Mouse (Mus musculus): ENCODE data around the gene Abca1. TPM values are rescaled to one million over a fixed set of nuclear protein-coding genes. Genes with fewer than 3 reads are reported as not detected.

The Abca1 gene
- polyA plus RNA-seq, 1 experiment from 2014 or later = 10.3 TPM

DNA sequence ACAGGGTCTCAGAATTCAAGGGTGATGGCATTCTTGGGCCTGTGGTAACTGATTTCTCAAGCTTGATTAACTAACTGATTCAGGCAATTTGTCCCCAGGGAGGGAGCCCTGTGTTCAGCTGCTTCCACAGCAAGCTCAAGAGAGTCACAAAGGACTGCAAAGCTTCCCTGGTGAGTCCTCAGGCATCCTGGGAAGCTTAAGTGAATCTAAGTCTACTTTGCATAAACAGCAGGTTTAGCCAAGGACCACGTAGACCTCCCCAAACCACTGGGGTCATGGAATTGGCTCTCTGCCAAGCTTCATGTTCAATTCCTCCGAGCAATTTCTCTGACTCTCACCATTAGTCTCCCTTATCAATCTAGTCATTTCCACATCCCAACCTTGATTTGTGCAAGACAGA lies 12.2 kb downstream of the Abca1 start:
- Histone ChIP-seq H3K4me1 (replicated peaks) (peaks cover 32% of the 10 kb centered on the region), H3K4me2 (no peak overlapping the region), H3K9ac (no peak overlapping the region), H3K27me3 (no peaks in the 10 kb centered on the region), H3K9me3 (no peaks in the 10 kb centered on the region), H3K27ac (no peak overlapping the region), H3K36me3 (no peaks in the 10 kb centered on the region), H3K4me3 (no peak overlapping the region)
- ATAC-seq (ENCODE audit: low FRiP score) = no peak
- WGBS = 5% methylated on average over 2 of the region's 2 CpGs

GRCm38 (mm10) chr4:53147046-53147445 lies 12.6 kb downstream of the Abca1 start:
- no peak for ATAC-seq (ENCODE audit: low FRiP score)
- Histone ChIP-seq H3K27me3 (no peaks in the 10 kb centered on the region), H3K9me3 (no peaks in the 10 kb centered on the region), H3K4me2 (no peak overlapping the region), H3K9ac (no peak overlapping the region), H3K27ac (no peak overlapping the region), H3K36me3 (no peaks in the 10 kb centered on the region), H3K4me3 (no peak overlapping the region), H3K4me1 (replicated peaks) (peaks cover 31% of the 10 kb centered on the region)
- WGBS = 52% methylated on average over 4 of the region's 4 CpGs

DNA sequence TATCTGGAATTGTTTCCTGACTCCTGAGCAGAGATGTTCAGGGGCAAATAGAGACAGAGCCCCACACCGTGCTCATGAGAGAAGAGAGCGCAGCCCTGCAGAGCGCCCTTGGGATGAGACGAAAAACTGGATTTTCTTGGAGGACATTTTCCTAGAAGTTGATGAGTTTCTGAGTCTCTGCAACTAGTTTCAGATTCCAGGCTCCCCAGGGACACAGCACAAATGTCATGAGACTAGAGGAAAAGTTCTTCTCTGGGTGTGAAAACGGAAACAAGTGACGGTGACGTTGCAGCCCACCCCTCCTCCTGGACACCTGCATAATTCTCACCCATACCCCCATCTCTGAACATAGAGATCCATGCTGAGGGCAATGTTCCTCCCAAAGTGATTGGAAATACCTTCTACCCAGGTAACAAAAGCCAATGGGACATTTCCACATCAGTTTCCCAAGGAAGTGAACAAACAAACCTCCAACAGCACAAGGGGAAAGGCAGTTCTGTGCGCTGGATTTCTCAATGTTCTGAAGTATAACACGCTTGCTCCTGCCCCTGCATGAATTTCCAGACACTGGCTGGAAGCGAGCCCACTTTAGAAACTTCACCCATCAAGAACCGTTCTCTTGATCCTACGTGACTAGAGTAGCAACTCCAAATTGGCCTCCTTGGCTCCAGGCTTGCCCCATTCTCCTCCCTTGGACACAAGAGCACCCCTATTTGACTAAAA lies 13.3 kb downstream of the Abca1 start:
- Histone ChIP-seq H3K4me3 (no peak overlapping the region), H3K4me2 (no peak overlapping the region), H3K36me3 (no peaks in the 10 kb centered on the region), H3K4me1 (replicated peaks) (peaks cover 31% of the 10 kb centered on the region), H3K27ac (no peak overlapping the region), H3K9me3 (no peaks in the 10 kb centered on the region), H3K27me3 (no peaks in the 10 kb centered on the region), H3K9ac (no peak overlapping the region)
- 92% methylated on average over 12 of the region's 12 CpGs for WGBS
- ATAC-seq (ENCODE audit: low FRiP score) = no peak

GRCm38 (mm10) chr4:53145434-53146168 lies 14.1 kb downstream of the Abca1 start:
- H3K36me3 ChIP-seq = no peaks in the 10 kb centered on the region
- H3K27ac ChIP-seq = no peak overlapping the region
- no peak overlapping the region for H3K4me3 ChIP-seq
- peaks cover 25% of the 10 kb centered on the region for H3K4me1 ChIP-seq (replicated peaks)
- no peak overlapping the region for H3K9ac ChIP-seq
- no peaks in the 10 kb centered on the region for H3K9me3 ChIP-seq
- no peak for ATAC-seq (ENCODE audit: low FRiP score)
- no peak overlapping the region for H3K4me2 ChIP-seq
- H3K27me3 ChIP-seq = no peaks in the 10 kb centered on the region
- WGBS = 80% methylated on average over 12 of the region's 12 CpGs

GRCm38 (mm10) chr4:53144571-53144970 lies 15.1 kb downstream of the Abca1 start:
- Histone ChIP-seq H3K27me3 (no peaks in the 10 kb centered on the region), H3K36me3 (no peaks in the 10 kb centered on the region), H3K9ac (no peak overlapping the region), H3K9me3 (no peaks in the 10 kb centered on the region), H3K4me2 (no peak overlapping the region), H3K4me3 (no peak overlapping the region), H3K4me1 (replicated peaks) (peaks cover 19% of the 10 kb centered on the region), H3K27ac (no peak overlapping the region)
- no peak for ATAC-seq (ENCODE audit: low FRiP score)
- WGBS = 64% methylated on average over 10 of the region's 10 CpGs

GRCm38 (mm10) chr4:53144021-53144420 lies 15.7 kb downstream of the Abca1 start:
- H3K9me3 ChIP-seq = no peaks in the 10 kb centered on the region
- H3K4me1 ChIP-seq (replicated peaks) = peaks cover 19% of the 10 kb centered on the region
- no peak for ATAC-seq (ENCODE audit: low FRiP score)
- H3K27me3 ChIP-seq = no peaks in the 10 kb centered on the region
- no peak overlapping the region for H3K4me3 ChIP-seq
- 70% methylated on average over 8 of the region's 8 CpGs for WGBS
- H3K9ac ChIP-seq = no peak overlapping the region
- H3K36me3 ChIP-seq = no peaks in the 10 kb centered on the region
- no peak overlapping the region for H3K27ac ChIP-seq
- no peak overlapping the region for H3K4me2 ChIP-seq

- Histone ChIP-seq H3K9ac (no peak overlapping the region), H3K4me2 (no peak overlapping the region), H3K9me3 (no peaks in the 10 kb centered on the region), H3K4me3 (no peak overlapping the region), H3K27ac (no peak overlapping the region), H3K4me1 (replicated peaks) (0 out of 2 replicates have a peak, but pooled peaks cover 5% of the 10 kb centered on the region), H3K36me3 (no peaks in the 10 kb centered on the region), H3K27me3 (no peaks in the 10 kb centered on the region)
- no peak for ATAC-seq (ENCODE audit: low FRiP score)
- WGBS = 94% methylated on average over 6 of the region's 6 CpGs
Observed at GRCm38 (mm10) chr4:53140678-53141077, 19.0 kb downstream of the Abca1 start.

GRCm38 (mm10) chr4:53139495-53139894 lies 20.2 kb downstream of the Abca1 start:
- H3K36me3 ChIP-seq = no peaks in the 10 kb centered on the region
- no peak overlapping the region for H3K4me2 ChIP-seq
- no peaks in the 10 kb centered on the region for H3K27me3 ChIP-seq
- 96% methylated on average over 2 of the region's 2 CpGs for WGBS
- H3K9me3 ChIP-seq = no peaks in the 10 kb centered on the region
- ATAC-seq (ENCODE audit: low FRiP score) = no peak
- no peak overlapping the region for H3K27ac ChIP-seq
- no peak overlapping the region for H3K4me3 ChIP-seq
- H3K4me1 ChIP-seq (replicated peaks) = 0 out of 2 replicates have a peak, but pooled peaks cover 4% of the 10 kb centered on the region
- H3K9ac ChIP-seq = no peak overlapping the region

GRCm38 (mm10) chr4:53138974-53139373 lies 20.7 kb downstream of the Abca1 start:
- no peaks in the 10 kb centered on the region for H3K9me3 ChIP-seq
- no peak overlapping the region for H3K9ac ChIP-seq
- H3K4me1 ChIP-seq (replicated peaks) = 0 out of 2 replicates have a peak, but pooled peaks cover 3% of the 10 kb centered on the region
- no peak overlapping the region for H3K4me3 ChIP-seq
- H3K27me3 ChIP-seq = no peaks in the 10 kb centered on the region
- WGBS = 96% methylated on average over 3 of the region's 3 CpGs
- ATAC-seq (ENCODE audit: low FRiP score) = no peak
- no peak overlapping the region for H3K27ac ChIP-seq
- no peaks in the 10 kb centered on the region for H3K36me3 ChIP-seq
- H3K4me2 ChIP-seq = no peak overlapping the region

- Histone ChIP-seq H3K9me3 (no peaks in the 10 kb centered on the region), H3K4me2 (no peak overlapping the region), H3K4me1 (replicated peaks) (no peaks in the 10 kb centered on the region), H3K4me3 (no peak overlapping the region), H3K36me3 (no peaks in the 10 kb centered on the region), H3K27me3 (no peaks in the 10 kb centered on the region), H3K27ac (no peak overlapping the region), H3K9ac (no peak overlapping the region)
- no peak for ATAC-seq (ENCODE audit: low FRiP score)
- 90% methylated on average over 2 of the region's 2 CpGs for WGBS
Observed at GRCm38 (mm10) chr4:53137087-53137486, 22.6 kb downstream of the Abca1 start.

- Histone ChIP-seq H3K4me2 (no peak overlapping the region), H3K36me3 (peaks cover 11% of the 10 kb centered on the region), H3K4me3 (no peak overlapping the region), H3K27me3 (no peaks in the 10 kb centered on the region), H3K9ac (no peak overlapping the region), H3K9me3 (no peaks in the 10 kb centered on the region), H3K4me1 (replicated peaks) (no peaks in the 10 kb centered on the region), H3K27ac (no peak overlapping the region)
- 84% methylated on average over 7 of the region's 7 CpGs for WGBS
- no peak for ATAC-seq (ENCODE audit: low FRiP score)
Observed at GRCm38 (mm10) chr4:53134816-53135215, 24.9 kb downstream of the Abca1 start.

- H3K4me3 ChIP-seq = no peak overlapping the region
- peaks cover 18% of the 10 kb centered on the region for H3K36me3 ChIP-seq
- no peaks in the 10 kb centered on the region for H3K27me3 ChIP-seq
- H3K9me3 ChIP-seq = no peaks in the 10 kb centered on the region
- no peak overlapping the region for H3K27ac ChIP-seq
- no peak overlapping the region for H3K4me2 ChIP-seq
- H3K9ac ChIP-seq = no peak overlapping the region
- WGBS = 94% methylated on average over 4 of the region's 4 CpGs
- ATAC-seq (ENCODE audit: low FRiP score) = no peak
- H3K4me1 ChIP-seq (replicated peaks) = no peaks in the 10 kb centered on the region
Observed at GRCm38 (mm10) chr4:53133995-53134394, 25.7 kb downstream of the Abca1 start.

DNA sequence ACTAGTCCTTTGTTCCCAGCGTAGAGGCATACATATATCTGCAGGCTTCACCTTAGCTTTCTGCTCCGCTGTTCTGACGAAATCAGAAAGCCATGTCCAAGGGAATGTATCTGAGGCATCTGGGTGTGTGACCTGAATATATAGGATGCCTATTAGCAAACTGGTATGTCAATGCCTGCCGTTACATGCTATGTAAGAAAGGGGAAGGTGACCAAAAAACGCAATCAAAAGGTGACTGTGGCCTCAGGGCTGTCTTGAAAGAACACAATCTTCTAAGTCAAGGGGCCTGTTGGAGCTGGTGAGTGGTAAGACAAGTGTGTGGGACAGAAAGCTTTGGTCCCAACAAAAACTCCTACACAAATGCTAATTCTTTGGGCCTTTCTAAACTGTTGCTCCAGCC lies 28.2 kb downstream of the Abca1 start:
- H3K36me3 ChIP-seq = peaks cover 38% of the 10 kb centered on the region
- ATAC-seq (ENCODE audit: low FRiP score) = no peak
- WGBS = 91% methylated on average over 5 of the region's 5 CpGs

More for the DNA sequence above, 28.2 kb downstream of the Abca1 start:
- Histone ChIP-seq H3K9ac (no peak overlapping the region), H3K4me3 (no peak overlapping the region), H3K27me3 (no peaks in the 10 kb centered on the region), H3K9me3 (peaks cover 3% of the 10 kb centered on the region; the same call in 1 of the 2 replicates), H3K4me1 (replicated peaks) (no peaks in the 10 kb centered on the region), H3K4me2 (no peak overlapping the region), H3K27ac (no peak overlapping the region)
